Mouse (Mus musculus) kidney, adult 9 months (tissue): ENCODE results near the gene Gm20388.

Source experiments
- DNase-seq: peaks from one replicate; pipeline ENCODE4 v3.0.0; 2022

The Gm20388 gene

DNA sequence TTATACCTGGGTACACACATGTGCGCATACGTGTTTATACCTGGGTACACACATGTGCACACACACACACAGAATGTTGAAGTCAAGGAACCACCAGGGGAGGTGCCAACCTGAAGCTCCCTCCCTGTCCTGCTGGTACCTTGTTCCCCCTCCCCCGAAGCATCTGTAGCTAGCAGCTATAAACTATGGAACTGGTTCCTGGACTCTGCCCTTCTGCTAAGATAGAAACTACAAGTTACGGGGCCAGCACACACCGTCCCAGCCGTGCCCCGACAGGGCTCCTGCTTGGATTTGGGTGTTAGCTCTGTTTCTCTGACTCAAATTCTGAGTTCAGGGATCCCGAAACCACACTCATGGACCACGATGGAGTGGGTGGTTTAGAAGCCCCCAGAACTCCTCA lies 2269.5 kb downstream of the Gm20388 start:
- DNase-seq: no peak

DNA sequence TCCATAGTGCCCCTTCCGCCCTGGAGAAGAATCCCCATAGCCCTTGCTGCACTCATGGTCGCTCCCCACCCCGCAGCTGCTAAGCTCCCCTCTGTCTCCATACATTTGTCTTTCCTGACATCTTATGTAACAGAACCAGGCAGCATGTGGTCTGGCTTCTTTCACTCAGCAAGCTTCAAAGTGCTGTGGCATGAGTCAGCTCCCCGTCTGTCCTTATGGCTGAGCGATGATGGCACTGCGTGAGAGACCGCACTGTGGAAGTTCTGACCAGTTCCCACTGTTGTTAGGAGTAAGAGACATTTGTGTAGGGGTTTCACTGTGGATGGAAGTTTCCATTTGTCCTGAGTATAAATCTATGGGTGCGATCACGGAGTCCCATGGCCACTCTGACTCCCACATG lies 2270.8 kb downstream of the Gm20388 start:
- DNase-seq: no peak

DNA sequence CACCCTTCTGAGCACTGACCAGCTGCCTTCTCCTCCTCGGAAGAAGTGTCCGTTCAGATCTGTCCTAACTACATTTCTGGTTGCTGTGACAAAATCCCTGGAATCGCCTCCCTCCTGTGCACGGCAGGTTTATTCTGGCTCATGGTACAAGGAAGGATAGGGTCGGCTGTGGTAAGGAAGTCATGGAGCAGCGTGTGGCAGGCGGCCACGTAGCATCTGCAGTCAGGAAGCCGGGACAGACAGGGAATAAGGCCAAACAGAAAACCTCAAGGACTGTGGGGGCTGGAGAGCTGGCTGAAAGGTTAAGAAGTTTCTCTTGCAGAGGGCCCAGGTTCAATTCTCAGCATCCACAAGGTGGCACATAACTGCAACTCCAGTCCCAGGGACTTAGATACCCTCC lies 2271.3 kb downstream of the Gm20388 start:
- no peak for DNase-seq

DNA sequence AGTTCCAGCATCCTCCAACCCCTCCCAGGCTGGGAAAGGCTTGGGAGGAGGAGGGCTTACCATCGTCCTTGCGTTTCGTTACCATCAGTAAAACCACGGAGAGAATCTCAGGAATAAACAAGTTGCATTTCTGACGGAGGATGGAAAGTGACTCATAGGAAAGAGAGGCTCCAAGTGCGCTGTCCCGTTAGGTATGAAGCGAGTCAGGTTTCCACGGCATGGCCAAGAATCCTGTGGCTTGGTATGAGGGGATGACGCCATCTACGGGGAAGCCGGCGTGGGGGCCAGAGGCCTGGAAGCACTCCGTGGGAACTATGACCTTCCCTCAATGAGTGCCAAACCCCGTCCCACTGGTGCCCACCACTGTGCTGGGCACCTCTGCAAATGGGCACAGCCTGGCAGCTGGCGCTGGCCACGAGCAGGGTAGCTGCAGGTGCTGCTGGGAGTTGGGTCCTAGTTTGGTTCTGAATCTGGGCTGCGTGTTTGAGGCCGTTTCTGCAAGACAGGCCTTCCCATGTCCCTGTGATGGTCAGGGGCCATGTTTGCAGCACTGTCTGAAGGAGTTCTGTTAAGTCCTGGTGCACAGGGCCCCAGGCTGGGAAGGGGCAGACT lies 2275.8 kb downstream of the Gm20388 start:
- no peak for DNase-seq

DNA sequence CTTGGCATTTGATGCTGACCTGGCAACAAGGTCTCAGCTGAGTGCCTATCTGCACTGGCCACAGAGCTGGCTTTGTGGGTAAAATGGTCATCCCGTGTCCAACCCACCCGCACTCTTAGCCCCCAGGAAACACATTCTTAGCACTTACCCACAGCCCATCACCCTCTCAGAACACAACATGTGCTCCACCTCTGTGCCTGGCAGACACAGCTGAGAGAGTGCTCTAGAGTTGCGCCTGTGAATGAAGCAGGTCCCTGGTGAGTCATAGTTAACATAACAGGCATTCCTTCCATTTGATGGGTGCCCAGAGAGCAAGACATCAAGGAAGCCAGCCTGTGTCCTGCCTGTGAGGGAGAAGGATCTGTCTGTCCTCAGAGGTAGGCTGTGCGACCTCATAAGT lies 2276.6 kb downstream of the Gm20388 start:
- DNase-seq: no peak

DNA sequence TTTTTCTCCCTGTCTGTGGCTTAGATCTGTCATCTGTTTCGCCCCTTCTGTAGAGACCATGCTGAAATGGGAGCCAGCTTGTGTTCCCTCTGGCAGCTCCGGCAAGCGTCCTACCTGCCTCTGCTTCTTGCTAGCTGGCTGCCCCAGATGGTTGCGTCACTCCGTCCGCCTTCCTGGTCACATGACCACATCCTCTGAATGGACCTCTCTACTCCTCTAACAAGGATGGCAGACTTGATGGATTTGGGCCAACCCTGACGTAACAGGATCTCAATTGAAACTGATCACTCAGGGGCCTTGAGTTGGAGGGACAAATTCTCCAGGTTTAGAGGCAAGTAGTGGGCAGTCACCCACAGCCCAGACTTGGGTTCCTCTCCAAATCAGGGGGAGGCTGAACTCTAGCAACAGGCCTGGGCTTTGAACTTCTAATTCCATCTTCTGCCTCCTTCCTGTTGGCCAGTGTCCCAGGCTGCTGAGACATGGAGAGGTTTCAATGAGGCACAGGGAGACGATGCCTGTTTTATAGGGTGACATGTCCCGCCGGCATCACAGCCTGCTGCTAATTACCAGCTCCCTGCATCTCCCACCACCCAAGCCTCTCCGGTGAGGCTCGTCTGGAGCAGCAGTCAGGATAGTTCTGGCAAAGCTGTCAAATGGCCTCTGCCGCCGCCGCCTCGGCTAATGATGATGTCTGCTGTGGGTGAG lies 2279.9 kb downstream of the Gm20388 start:
- peak; percentile 18 for DNase-seq

DNA sequence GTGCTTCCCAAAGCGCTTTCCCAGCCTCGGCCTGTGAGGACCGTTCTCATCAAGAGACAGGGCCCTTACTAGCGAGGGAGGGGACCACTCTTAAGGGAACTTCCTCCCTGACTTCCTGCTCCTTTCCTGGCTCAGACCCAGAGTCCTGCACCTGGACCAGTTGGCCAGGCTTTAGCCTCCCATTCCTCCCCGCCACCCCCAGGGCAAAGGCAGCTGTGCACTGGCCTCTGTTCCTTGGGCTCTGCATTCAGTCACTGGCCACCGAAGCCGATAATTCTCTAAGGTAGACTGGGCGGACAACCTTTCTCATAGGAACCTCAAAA lies 2280.4 kb downstream of the Gm20388 start:
- DNase-seq: no peak

DNA sequence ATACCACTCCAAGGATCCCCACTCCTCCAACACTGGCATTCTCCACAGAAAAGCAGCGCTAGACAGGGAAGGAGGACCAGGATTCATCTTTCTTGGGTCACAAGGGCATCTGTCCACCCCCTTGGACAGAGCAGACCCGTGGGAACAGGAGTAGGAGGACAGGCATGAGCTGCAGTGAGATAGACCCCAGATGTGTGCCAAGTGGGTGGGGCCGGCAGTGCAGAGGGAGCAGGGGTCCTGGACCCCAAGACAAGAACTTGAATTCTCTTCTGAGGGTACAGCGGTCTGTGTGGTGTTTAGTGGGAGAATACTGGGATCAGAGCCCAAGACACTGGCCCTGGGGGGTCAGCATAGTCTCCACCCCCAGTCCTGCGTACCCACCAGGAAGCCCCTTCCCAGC lies 2282.1 kb downstream of the Gm20388 start:
- no peak for DNase-seq

DNA sequence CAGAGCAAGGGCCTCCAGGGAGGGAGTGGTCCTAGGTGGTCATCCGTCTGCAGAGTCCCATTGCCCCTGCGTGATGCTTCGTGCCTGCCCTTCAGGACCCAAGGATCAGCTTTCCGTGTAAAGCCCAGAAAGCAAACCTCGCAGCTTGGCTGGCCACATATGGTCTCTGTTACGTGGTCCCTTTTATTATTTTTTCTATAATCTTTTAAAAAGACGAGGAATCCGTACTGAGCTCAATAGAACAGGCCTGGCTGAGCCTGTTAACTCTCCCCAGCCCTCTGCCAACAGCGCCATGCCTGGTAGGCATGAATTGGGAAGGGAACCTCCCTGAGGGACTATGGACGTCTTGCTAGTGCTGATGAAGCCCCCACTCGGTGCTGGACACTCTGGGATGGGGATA lies 2282.9 kb downstream of the Gm20388 start:
- no peak for DNase-seq

DNA sequence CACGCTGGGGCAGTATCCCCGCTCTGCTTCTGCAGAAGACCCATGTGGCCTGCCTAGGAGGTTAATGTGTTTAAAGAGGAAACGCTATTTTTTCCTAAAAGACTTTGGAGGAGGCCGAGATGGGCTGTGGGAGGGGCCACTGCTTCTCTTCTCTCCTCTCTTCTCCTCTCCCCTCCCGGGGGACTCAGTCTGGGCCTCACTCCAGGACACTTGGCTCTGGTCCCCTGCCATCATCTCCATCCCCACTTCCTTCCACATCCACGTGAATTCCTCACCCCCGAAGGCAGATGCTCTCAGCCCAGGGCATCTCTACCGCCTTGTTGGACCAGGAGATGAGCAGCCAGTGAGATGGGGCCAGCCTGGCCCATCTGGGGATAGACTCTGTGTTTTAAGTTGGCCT lies 2283.8 kb downstream of the Gm20388 start:
- peak; percentile 43 for DNase-seq

DNA sequence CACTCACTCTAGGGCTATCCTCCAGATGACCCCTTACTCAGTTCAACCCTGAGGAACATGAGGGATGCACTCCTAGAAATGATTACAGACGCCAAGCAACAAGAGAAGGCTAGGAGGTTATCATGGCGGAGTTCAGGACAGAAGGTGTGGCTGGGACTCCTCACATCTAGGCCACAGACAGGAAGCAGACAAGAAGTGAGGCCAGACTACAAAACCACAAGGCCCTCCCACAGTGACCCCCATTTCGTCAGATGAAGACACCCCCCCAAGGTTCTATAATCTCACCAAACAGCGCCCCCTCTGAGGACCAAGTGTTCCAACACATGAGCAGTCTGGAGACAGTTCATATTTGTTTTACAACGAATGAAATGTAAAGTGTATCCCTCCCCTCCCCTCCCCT lies 2286.7 kb downstream of the Gm20388 start:
- DNase-seq: no peak

DNA sequence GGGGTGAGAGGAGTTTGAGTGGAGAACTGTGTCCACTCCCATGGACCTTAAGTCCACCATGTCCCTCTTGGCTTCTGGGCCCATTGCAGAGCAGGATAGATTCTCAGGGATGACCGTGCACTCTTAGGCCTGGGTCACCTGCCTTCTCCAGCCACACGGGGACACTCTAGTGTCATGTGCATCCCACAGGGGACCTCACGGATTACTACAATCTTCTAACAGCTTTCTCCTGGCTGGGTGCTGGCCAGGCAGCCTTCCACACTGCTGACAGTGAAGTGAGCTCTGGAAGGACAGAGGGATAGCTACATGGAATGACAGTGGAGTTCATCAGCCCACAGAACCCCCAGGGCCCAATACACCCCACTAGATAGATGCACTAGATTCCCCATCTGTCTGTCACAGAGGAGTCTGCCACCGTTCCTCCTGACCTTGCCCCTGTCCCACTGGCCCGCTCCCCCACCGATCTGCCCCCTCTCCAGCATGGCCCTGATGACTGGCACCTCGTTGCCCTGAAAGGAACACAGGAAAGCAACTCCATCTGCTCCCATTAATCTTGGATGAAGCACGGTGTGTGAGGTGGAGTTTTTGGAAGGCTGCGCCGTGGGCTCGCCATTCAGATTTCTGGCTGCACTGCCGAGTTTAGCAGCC lies 2287.9 kb downstream of the Gm20388 start:
- DNase-seq: no peak

DNA sequence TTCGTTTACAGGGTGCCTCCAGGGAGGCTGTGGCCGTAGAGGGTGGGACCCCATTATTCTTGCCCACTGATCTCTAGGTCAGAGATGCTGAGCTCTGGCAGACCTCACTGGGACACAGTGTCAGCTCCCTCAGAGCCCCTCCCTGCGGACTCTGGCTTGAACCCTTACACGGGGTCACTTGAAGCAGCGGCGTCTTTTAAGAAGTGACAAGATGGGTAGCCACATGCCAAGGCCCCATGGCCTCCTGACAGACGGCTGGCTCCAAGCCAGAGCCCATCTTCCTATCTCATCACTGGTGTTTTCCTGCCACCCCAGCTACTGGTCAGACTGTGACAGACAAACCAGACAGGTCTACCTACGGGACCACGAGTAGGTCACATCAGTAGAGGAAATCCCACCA lies 2288.6 kb downstream of the Gm20388 start:
- DNase-seq: no peak

DNA sequence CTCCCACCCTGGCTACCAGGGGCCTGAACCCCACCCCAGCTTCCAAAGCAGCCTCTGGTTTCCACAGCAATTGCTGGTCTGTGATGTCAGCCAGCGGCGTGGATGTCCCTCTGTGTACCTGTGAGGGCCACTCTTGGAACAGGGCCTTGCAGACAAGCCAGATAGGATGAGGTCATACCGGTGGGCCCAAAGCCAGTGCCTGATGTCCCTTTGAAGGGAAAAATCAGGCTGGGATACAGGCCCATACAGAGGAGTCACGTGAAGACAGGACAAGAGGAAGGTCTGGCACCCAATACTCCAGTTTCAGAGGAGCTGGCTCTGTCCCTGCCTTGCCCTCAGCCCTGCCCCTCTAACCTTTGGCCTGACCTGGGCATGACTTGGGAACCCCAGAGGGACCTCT lies 2289.2 kb downstream of the Gm20388 start:
- DNase-seq: no peak

DNA sequence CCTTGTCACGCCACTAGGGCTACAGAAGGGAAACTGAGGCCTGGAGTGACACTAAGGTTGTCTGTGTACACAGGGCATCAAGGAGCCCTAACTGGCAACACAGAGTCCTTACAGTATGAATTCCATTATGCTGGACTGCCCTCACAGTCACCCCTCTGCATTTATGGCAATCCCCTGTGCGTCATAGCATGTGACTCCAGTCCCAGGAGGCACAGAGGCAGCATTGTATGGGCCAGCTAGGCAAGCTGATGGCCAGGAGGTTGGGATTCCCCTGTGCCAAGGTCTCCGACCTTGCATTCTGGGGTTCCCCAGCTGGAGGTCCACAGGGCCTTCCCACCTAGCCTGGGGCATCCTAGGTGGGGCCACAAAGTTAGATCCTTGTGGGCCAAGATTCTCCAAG lies 2300.9 kb downstream of the Gm20388 start:
- no peak for DNase-seq

DNA sequence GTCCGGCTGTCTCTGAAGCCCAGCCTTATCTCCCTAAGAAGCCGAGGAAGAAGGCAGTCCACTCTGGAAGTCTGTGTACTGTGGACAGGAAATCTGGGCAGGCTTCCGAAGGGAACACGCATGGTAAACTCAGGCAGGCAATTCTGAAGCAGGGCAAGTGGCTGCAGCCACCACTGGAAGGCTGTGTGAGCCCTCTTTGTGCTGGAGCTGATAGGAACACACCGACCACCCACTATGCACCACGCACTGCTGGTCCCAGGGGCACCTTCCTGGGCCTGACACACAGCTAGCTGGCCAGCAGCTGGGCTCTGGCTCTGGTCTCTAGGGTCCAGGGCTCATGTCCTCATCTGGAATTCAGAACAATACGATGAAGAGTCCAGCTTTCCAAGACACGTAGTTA lies 2305.0 kb downstream of the Gm20388 start:
- no peak for DNase-seq

DNA sequence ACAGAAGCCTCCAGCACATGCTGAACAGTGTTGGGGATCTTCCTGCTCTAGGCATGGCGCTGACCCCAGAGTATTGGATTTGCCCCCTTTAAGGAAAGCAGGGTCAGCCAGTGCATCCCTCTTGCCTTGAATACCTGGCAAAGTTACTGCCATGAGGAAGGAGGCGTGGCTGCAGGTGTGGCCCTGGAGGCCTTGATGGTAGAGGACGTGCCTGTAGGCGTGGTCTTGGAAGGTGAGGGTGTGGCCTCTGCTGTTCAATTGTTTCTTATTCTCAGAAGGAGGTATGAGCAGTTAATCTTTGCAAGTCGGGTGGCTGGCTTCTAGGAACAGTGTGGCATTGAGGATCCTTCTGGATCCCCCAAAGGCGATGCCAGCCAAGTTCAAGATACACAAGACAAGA lies 2305.8 kb downstream of the Gm20388 start:
- DNase-seq: no peak

DNA sequence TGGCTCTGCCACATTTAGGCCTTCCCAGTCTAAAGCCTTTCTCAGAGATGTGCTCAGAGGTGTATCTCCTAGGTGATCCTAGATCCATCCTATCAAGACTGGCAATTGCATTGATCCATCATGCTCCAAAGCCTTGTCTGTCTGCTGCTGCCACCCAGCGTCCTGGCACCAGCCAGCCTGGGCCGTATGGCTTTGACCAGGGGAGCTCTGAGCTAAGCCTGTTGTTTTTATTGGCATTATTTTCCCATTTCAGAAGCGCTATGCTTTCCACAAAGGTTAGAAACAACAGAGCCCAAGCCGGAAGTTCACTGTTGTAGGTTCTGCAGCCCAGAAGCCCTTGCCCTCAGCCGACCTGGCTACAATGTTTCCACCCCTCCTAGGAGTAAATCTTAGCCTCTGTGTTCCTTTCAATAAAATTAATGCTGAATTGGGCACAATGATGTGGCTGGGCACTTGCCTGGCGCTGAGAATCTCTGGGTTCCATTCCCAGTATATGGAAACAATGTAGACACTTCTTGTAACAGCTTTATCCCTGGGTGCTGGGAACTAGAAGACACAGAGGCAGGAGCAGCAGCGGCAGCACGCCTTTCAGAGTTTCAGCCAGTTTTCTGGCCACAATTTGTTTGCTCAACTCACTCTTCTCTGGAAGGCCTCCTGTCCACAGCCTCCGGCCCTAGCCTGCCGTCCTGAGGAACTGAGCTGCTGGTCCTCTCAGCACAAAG lies 2307.0 kb downstream of the Gm20388 start:
- no peak for DNase-seq

DNA sequence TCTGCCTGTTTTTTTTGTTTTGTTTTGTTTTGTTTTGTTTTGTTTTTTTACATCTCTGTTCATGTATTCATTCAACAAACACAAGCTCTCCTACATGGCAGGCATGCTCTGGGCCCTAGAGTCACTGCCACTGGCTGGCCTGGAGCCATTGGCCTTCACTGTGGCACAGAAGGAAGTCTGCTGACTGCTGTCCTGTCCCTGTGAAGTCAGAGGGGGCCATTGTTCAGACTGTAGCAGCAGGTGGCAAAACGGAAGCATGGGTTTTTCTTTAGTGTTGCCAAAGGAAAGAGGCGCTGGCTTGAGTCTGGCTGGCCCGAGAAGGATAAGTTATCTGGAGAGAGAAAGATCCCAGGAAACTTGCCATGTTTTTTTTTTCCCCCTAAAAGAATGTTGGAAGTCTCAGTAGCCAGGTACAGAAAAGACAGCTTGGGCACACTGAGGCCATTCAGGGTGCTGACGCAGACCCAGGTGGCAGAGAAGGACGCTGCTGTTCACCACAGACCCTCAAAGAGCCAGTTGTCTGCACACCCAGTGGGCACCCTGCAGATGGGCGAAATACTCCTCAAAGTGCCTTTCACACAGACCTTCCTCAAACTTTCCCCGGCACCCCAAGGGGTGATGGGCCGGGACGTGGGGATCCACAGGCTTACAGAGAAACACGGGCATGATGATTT lies 2313.5 kb downstream of the Gm20388 start:
- DNase-seq: no peak

DNA sequence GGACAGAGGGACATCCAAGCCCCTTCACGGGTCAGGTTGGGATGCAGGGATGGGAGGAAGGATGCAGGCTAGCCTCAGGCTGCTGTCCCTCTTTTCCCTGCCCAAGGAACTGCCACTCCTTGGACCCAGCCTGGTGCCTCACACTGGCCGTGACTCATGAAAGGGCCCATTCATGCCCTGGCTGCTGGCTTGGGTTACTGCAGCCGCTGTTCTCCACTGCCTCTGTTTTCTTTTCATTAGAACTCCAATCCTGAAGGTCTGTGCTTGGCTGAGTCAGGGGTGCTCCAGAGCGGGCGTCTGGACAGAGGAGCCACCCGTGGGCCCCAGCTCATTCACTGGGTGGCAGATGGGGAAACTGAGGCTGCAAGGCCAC lies 2314.0 kb downstream of the Gm20388 start:
- DNase-seq: no peak

DNA sequence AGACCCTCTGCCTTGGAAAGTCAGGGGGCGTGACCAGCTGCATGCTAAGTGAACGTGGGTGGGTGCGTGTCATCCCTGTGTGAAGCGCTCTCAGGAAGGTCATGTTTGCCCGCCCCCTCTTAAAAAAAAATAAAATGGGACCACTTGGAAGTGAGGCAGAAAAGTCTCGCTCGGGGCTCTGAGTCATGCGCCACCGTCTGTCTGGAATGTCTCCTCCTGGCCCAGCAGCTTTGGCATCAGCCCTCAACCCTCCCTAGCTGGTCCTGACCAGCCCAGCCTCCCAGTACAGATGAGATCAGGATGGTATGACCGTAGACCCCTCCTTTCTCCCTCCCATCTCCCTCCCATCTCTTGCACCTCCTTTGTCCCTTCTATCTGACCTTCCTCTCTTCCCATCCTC lies 2314.8 kb downstream of the Gm20388 start:
- DNase-seq: peak; percentile 10

DNA sequence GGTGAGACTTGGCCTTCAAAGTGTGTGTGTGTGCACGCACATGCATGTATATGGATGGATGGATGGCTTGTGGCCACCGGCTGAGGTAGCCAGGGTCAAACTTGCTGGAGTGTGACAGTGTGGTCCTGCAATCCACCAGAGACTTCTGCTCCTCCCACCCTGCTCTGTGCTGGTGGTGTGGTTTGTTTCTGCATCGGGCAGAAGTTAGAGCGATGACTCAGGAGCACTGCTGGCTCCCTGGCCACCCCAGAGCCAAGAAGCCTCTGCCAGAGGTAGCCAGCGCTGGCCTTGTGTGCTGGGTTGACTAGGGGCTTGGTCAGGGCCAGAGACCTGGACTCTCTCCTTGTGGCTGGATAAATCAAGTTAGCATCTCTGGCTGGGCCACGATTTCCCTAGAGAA lies 2316.7 kb downstream of the Gm20388 start:
- DNase-seq: no peak

DNA sequence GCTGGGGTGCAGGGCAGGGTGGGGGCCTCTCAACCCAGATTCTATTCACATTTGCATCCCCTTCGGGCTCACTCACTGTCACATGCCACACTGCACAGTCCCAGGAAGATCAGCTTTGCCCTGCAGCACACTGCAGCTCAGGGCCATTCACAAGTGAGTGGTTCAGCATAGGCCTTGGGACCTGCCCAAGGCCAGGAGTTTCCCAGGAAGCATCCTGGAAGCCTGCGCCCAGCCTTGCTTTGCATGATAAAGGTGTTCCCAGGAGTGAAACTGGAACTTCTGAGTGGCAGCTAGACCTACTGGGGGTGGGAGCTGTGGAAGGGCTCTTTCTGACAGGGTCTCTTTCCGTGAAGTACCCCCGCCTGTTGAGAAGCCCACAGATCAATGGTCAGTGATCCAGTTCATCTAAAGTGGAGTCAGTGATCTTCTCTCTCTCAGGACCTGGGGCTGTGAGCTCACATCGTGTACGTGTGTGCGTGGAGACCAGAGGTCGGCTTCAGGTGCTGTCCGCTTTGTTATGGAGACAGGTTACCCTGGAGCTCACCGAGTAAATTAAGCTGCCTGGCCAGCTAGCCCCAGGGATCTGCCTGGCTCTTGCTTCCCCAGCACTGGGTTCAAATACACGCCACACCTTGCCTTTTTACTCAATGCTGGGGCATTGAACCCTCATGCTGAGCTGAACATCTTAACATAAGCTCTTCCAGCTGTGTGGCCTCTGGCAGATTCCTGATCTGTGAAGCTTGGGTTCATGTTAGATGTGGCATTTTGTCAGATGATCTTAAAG lies 2318.3 kb downstream of the Gm20388 start:
- DNase-seq: no peak
